Mouse (Mus musculus) cerebellum, postnatal 25 days (tissue): ENCODE results near the gene Gm42417.
A peak's percentile ranks its signal among the peaks of the same experiment; 100 is the strongest.

Source experiments
- DNase-seq, 2 experiments: peaks; one replicate each; pipeline ENCODE4 v3.0.0; 2021; ENCODE audit warnings: mixed read lengths in 2 of 2

Gene Gm42417

DNA sequence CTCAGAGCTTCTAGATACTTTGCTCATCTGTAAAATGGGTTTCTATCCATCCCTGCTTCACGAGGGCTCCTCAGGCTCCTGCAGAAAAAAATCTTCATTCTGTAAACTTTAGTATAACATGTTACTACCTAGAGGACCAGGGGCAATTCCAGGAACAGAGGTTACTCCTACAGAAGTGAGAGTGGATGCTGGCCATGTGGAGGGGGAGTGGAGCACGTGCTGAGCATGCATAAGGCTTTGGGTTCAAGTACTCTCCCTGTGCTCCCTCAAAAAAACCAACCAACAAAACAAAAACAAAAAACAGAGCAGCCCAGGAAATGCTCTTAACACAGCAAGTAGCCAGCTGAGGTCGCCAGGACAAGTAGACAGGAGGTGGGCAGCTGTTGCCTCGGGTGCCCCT is 24.4 kb upstream of the Gm42417 start:
- no peak for DNase-seq

DNA sequence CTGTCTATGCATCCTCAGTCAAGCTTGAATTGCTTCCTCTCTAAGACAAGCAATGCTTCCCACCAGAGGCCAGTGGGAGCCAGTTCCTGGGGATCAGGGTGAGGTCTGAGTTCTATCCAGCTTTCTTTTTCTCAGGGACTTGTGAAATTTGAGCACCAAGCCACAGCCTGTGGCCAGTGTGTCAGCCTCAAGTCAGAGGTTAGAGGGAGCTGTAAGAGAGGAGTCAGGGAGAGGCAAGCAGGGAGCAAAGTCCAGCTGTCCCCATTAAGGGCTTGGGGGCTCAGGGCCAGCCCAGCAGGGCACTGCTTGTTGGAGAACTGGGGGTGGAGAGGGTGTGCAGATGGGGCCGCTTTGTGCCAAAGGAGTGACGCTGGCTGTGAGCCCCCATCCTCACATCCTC is 24.0 kb upstream of the Gm42417 start:
- DNase-seq: no peak

DNA sequence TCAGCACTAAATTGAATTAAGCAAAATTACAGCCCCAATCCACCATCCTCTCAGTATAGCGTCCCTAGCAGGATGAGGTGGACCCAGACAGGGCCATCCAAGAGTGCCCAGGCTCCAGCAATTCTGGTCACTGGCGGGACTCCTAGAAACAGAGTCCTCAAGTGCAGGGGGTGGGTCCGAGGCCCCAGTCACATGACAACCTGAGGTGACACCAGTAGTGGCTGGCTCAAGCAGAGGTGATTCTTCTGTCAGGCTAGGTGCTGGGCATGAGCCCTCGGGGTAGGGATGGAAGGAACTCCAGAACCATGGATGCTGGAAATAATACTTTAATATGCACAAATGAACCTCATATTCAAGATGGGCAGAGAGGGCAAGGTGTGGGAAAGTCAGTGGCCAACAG is 23.2 kb upstream of the Gm42417 start:
- no peak for DNase-seq

DNA sequence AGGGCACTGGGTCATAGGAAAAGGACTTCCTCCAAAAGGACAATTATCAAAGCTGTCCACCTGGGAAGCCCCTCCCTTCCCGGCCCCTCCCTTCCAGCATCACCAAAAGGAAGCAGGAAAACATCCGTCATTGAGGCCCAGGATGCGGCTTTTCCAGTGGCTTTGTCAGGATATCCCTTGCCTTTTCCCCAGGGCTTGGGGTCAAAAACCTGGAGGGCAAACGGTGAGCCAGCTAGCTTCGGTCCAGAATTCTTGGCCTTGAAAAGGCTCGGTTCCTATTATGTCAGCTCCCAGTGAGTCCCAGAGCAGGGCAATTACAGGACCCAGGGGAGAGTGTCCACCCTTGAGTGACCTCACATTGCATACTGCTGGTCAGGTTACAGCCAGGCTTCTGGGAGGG is 21.7 kb upstream of the Gm42417 start:
- no peak for DNase-seq

DNA sequence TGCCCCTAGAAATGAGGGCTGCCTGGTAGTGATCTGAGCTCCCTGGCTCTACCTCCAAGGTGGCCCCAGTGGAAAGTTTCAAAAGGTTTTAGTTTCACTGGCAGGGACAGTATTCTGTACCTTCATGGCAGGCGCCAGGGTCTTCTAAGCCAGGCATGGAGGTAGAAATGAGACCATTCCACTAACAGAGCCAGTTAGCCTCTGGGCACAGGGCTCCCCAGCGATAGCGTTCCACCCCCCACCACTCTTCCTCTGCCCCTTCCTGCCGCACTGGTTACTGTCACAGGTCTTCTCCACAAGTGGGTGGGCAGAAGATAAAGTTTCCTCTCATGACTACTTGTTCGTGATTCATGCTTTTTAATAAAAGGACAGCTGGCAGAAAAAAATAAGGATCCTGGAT is 20.7 kb upstream of the Gm42417 start:
- DNase-seq: no peak

DNA sequence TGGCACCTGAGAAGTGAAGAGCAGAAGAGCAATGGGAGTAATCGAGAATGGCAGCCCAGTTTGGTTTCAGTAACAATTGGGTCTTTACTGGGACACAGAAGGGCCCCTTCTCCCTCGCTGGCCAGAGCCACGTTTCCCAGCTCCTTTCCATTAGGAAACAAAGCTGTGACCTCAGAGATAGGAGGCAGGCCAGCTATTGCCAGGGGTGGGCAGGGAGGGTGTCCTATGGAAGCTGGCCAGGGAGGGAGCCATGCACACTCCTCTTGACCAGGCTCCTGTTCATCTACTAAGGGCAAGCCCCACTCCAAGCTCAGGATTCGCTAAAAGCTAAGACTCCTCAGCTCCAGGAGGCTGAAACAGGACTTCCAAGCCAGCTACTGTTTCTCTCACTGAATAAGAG is 20.0 kb upstream of the Gm42417 start:
- no peak for DNase-seq

DNA sequence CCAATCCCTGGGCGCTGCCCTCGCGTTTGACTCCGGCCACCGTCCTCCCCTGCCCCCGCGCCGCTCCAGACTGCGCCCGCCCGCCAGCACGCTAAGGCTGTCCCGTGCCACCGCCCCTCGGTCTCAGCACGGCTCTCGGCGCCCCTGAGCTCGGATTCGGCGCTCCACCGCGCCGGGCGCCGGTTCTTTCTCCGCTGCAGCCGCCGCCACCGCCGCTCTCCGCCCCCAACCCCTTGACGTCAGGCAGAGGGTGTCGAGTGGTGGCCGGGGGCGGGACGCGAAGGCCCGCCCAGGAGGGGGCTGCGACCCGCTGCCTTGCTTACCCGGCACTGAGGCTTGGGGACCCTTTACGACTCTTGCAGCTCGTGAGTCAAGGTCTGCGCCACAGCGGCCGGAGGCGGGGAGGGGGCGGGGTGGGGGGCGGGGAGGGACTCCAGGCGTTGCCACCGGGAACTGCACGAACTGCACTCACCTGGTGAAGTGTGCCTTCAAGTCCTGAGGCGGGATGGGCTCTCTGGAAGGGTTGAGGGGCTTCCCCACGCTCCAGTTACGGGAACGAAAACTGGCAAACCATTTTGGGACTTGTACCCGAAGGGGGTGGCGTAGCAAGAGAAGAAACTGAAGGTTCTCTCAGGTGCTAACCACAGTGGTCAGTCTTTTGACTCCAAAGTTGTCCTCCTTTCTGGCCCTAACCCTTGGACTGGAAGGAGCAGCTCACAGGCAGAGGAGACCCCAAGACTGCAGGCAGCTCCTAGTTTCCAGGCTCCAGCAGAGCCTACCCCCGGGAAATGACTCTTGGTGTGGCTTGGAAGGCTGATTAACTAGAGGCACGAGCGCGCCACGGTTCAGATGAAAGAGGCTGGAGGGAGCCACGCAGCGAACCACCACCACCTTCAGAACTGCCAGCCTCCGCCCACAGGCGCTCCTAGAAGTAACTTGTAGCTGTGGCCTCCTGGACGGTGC is 19.1 kb upstream of the Gm42417 start, which contains the start of gene Sema4c:
Gene Sema4c (minus strand): TSS at position 319 of the 963 bp plus-strand sequence.
- peak; percentile 82 to 84 for DNase-seq

DNA sequence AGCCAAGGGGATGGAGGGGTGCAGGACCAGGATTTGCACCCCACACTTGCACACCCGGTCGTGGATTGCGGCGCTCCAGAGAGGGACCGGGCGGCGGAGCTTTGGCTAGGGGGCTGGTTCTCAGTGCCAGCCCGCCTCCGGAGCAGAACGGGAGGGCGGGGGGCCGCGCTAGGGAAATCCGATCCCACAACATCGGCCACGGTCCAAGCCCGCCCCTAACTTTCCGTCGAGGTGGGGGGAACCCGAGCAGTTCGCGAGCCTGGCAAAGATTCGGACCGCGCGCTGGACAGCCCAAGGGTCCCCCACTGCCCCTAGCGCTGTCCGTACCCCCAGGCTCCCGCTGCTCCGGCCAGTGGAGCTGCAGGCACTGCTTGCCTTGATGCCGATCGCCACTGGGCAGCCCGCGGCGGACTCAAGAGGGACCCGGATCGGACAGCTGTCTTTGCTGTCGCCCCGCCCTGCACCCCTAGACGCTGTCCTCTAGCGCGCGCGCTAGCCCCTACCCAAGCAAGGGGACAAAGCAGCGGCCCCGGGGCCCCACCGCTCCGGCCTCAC is 18.3 kb upstream of the Gm42417 start:
- DNase-seq: peak; percentile 81 to 82

DNA sequence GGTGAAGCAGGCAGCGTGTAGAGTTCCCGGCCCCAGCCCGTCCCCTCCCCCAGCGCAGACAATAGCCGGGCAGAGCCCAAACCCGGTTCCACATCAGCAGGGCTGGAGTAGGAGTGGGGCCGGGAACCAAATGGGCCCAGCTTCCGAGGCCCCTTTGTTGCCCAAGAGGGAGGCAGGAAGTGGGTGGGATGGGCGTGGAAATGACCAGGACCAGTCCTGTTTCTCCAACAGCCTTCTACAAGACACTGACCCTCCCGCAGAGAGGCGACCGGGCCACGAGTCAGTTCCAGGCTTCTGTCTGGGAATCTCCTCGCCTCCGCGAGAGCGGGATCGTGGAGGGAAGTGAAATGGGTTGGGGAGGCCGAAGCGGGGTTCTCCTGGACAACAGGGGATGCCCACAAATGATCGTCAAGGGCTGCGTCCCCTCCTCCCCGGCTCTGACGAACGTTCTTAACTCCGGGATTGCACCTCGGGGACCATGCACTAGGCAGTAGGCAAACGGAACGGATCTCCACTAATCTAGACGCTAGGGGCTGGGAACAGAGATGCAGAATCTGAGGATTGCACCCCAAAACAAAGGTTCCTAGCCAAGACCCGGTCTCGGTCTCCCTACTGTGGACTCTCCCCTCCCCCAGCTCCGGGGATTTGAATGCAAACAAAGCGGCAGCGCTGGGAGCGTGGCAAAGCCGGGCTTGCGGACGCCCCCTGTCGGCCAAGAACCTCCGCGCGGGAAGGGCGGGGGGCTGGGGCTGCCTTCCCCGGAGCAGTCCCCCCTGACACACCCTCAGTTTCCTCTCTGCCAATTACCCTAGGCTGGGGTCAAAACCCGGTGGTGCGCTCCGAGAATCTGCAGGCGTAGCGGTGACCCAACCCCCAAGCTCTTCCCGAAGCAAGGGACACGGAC is 17.6 kb upstream of the Gm42417 start:
- DNase-seq: peak; percentile 96 to 98

DNA sequence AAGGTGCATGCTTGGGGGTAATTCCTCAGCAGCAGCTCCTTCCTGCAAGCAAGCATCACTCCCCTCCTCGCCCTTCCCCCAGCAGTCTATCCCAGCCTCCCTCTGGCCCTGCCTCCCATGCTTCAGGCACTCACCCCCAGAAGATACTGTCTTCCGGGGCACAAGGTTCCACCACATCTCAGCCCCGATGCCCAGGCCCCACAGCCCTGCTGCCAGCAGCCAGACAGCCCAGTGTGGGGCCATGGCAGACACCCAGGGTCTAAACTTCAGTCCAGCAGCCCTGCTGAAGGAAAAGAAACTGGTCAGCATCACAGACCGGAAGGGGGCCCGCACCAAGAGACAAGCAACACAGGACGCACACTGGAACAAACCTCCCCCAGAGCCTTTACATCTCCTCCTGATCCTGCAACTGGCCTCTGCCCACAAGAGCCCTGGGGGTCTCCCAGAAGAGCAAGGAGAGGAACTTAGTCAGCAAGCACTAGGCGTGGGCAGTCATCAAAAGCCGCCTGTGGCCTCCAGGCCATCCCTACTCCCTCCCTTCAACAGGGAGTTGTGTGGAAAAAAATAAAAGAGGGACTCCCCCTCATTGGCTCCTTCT is 16.7 kb upstream of the Gm42417 start:
- peak; percentile 69 to 75 for DNase-seq

DNA sequence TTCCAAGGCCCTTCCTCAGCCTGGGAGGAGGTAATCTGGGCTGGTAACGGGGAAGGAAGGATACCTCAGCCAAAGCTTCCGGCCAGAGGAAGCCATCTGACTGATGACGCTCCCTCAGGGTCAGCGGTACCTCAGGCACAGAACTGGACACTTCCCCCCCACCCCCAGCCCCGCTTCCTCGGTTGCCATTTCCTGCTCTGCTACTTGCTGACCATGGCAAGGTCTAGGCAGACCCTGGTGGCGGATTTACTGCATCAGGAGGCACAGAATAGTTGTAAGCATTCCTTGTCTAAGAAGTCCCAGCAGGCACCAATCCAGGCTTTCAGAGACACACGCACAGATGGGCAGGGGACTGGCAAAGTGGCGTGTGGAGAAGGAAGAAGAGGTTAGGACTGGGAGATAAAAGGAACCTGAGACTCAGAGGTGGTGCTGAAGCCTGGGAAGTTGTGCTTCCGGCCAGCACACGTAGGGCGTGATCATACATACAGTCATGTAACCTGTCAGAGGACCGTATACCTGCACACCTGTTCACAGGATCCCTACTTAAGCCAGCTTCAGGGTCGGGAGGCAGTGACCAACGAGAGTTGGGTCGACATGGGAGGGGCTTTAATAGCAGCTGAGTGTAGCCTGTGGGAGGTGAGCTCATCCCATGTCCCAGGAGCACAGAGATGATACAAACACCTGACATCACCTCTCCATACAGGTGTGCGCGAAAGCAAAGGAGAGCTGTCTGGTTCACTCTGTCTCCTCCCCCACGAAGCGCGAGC is 15.6 kb upstream of the Gm42417 start:
- peak; percentile 43 to 47 for DNase-seq

DNA sequence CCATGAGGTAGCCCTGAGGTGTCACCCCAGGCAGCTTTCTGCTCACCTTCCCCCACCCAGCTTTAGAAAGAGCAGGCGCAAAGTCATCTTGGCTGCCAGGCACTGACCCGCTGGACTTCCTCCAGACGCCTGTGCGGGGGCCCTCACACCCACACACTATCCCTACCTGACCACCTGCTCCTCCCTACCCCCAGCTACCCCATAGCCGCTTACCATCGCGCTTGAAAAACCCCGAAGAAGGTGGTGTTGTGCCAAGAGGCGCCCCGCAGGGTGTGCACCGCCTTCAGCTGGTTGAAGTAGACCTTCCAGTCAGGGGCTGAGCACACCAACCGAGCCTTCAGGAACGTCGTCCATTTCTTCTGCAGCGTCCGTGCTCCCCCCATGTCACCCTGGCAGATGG is 13.3 kb upstream of the Gm42417 start:
- DNase-seq: peak; percentile 90

DNA sequence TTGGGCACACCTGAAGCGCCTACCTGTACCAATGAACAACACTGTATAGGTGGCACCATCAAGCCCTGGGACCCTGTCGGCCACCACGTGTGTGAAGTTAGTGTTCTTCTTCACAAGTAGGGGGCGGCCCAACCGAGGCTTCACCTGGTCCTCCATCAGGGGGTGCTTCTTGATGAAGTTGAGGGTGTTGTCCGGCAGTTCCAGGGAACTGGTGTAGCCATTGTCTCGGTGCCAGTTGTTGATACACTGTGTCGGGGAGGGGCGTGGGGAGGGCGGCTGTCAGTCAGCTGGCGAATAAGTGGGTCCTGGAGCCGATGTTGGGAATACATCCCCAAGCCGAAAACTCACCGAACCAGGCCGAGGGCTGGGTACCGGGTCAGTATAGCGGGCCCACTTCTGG is 12.7 kb upstream of the Gm42417 start:
- DNase-seq: peak; percentile 54 to 58

DNA sequence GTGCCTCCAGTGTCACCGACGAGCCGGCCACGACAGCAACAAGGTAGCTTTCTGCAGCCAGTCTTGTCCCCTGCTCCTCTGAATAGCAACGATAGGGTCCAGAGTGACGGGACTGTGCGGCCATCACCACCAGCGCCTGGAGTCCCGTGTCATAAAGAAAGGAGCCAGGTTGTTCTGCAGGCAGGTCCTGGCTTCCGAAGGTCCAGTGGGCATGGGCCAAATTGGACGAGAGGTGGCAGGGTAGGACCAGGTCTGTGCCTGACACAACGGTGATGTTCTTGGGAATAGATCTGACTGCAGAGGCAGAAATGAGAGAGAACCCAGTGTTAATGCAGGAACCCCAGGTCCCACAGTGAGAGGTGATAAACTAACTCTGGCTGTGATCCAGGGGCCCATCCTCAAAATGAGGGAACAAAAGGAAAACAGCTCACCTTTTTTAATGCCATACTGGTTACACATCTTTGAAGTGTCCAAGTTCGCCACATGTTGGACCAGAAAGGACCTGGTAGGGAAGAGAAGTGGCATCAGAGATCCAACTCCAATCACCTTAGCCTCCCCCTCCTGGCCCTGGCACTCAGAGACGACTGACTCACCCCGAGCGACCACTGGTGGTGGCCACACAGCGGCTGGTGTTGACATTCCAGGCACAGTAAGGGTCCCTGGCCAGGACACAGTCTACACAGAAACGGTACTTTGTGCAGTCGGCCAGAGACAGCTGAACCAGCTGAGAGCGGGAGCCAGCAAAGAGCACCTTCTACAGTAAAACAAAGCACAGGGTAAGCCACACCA is 11.0 kb upstream of the Gm42417 start:
- DNase-seq: peak; percentile 72 to 76

DNA sequence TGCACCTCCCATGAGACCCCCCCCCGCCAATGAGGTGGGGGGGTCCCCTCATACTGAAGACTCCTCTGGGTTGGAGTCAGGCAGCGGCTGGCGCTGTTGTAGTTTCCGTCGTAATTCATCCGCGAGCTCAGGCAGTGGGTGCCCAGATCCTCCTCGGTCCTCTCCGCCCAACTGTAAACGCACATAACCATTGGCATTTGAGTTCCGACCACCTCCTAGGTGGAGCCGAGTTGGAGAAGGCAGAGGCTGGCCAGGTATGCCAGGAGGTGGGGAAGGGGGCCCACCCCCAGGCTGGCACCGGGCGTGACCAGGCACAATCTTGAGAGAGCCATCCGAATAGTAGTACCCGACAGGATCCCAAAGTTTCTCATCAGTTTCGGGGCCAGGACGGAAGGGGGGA is 10.3 kb upstream of the Gm42417 start:
- DNase-seq: no peak

DNA sequence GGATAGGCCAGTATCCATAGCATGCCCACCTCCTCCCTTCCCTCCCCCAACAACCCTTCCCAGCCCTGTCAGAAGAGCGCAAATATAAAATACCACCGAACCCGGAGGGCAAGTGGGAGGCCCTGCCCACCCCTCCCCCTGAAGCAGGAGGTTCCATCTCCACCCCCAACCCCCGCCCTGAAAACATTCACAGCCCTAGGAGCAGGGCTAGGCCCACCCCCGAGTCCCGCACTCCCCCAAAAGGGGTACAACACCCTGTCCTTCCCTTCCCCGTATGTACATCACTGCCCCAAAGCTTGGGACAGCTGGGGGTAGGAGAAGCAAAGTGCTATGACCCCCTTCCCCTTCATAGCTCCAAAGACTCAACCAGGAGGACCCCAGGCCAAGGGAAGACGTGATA is 9.5 kb upstream of the Gm42417 start:
- DNase-seq: no peak

DNA sequence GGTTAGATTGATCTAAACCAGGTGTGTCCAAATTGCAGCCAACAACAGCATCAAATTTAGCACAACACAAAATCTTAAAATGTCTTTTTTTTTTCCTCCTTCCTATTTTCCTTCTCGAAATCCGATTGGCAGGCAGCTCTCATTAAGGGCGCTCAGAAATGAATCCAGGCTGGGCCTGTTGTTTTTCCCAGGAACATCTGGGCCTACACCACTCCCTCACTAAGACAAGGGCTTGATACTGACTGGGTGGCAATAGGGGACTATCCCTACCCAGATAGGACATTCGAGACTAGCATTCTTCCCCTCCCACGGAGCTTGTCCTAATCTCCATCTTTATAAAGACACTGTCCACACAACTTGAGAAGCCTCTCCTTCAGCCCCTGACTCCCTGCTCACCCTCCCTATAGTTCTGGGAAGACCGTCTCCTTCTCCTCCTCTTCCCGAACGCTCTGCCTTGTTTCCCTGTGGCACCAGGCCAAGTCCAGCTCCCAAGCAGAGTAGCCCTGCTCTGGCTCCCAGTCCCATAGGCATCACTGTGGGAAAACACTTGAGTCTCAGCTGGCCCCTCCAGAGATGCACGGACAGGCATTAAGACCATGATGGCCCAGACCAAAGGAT is 8.9 kb upstream of the Gm42417 start:
- DNase-seq: peak; percentile 55 to 76

DNA sequence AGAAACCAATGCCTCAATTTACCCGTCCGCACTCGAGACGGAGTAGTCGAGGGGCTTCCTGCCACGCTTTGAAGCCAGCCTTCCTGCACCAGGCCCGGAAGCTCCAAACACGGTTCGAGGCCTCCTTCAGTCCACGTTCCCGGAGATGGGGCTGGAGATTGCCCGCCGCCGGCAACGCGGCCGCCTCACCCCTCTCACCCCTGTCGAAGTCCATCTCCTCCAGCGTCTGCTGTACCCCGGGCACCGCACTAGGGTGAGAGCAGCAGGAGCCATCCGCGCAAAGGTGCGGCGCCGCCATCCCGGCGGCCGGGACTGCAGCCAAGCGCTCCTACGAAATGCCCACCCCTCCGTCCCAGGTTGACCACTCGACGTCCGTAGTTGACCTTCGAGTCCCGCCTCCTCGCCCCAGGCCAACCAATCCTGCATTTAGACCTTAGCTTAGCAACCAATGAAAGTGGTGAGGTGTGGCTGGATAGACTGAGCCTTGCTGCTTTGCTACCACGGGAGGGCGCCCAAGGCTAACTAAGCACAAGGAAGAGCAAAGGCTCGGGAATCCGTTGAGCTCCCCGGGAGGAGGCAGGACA is 7.8 kb upstream of the Gm42417 start, which contains the start of gene Ankrd39:
Gene Ankrd39 (minus strand): TSS at position 558 of the 584 bp plus-strand sequence.
- DNase-seq: peak; percentile 97 to 98

DNA sequence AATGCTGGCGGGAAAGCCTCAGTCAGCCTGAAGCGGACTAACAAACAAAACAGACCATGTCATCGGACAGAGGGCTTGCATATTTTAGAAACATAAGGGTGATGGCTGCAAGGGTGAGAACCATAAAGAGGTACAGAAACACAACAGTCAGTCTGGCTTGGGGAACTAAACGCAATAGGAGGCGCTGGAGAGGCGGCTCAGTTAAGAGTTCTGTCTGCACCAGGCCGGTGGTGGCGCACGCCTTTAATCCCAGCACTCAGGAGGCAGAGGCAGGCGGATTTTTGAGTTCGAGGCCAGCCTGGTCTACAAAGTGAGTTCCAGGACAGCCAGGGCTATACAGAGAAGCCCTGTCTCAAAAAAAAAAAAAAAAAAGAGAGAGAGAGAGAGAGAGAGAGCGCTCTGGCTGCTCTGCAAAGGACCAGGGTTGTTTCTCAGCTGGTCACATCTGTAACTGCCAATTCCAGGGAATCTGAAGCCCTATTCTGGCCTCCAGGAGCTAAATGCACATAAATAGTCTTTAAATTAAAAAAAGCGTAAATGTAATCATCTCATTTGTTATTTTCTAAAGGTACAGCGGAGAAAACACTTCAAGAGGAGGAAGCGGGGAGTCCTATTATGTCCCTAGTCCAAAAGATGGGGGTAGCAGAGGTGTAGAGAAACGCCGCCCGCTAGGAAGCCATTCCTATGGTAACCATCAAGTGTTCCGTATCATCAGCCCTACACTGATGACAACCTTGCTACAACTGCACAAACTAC is 6.8 kb upstream of the Gm42417 start:
- DNase-seq: peak in 1 of 2 experiments; percentile 66
